Mouse (Mus musculus) embryonic facial prominence, embryonic 12.5 days (tissue): ENCODE measurements around the gene Paqr7. TPM values are rescaled to one million over a fixed set of nuclear protein-coding genes. Genes with fewer than 3 reads are reported as not detected.

Experiments used
- microRNA-seq: library from miRNA; unstranded; fragments of <30 nt; microRNA quantifications from one replicate; pipeline ENCODE4, GENCODE M21; 2017
- polyA plus RNA-seq: library from polyadenylated mRNA; unstranded; fragments of >200 nt; fragmentation: Nextera tagmentation; extraction: Ambion mirVana; gene quantifications from 2 replicates; pipeline ENCODE4 v1.2.1, GENCODE M21; 2016

Paqr7 gene
- polyA plus RNA-seq, 1 experiment from 2014 or later: 3.4 TPM

Small RNAs within 50 kb of the gene (microRNA-seq; reads per million reads assigned to microRNA genes)
- 1.3 reads per million for gene Gm23634

Other genes starting within 250 kb of the Paqr7 start
- gene Gm30191, start 249.8 kb upstream of the Paqr7 start, polyA plus RNA-seq: not detected in 2 replicates
- 6.3 and 6.4 TPM in 2 replicates for gene Grrp1, start 242.6 kb upstream of the Paqr7 start, polyA plus RNA-seq
- 22.6 and 24.8 TPM in 2 replicates for gene Pdik1l, start 208.8 kb upstream of the Paqr7 start, polyA plus RNA-seq
- 1.2 and 2.6 TPM in 2 replicates for gene Trim63, start 181.6 kb upstream of the Paqr7 start, polyA plus RNA-seq
- 0.05 and 0.20 TPM in 2 replicates for gene Slc30a2, start 153.5 kb upstream of the Paqr7 start, polyA plus RNA-seq
- gene Extl1, start 112.8 kb upstream of the Paqr7 start, polyA plus RNA-seq: 2.1 and 3.4 TPM in 2 replicates
- 11.2 and 11.7 TPM in 2 replicates for gene Pafah2, start 100.4 kb upstream of the Paqr7 start, polyA plus RNA-seq
- 2,563 and 2,644 TPM in 2 replicates for gene Stmn1, start 28.4 kb upstream of the Paqr7 start, polyA plus RNA-seq
- gene Aunip, start 14.3 kb downstream of the Paqr7 start, polyA plus RNA-seq: 11.6 and 13.1 TPM in 2 replicates
- 135 and 139 TPM in 2 replicates for gene Mtfr1l, start 38.7 kb downstream of the Paqr7 start, polyA plus RNA-seq
- 27.3 and 49.1 TPM in 2 replicates for gene Selenon, start 55.5 kb downstream of the Paqr7 start, polyA plus RNA-seq
- gene Man1c1, start 207.6 kb downstream of the Paqr7 start, polyA plus RNA-seq: 3.9 and 4.5 TPM in 2 replicates